Mouse (Mus musculus) liver, embryonic 12.5 days (tissue): ENCODE data around the gene Gm4881. TPM values are rescaled to one million over a fixed set of nuclear protein-coding genes. Genes with fewer than 3 reads are reported as not detected.

Experiments used
- ATAC-seq: fragments of 200-750 bp; cut with Nextera tagmentation; 2 replicates; pipeline ENCODE4 v1.8.0; 2017; ENCODE audit warnings: moderate number of reproducible peaks, mild to moderate bottlenecking, moderate library complexity
- H3K27ac ChIP-seq: fragments of 300-500 bp; sonication (generic); 2 replicates; pipeline ENCODE4 v1.5.1; 2016; ENCODE audit warnings: mild to moderate bottlenecking
- H3K27me3 ChIP-seq: fragments of 300-500 bp; sonication (generic); replicated peaks from 2 replicates; pipeline ENCODE4 v1.6.1; 2016; ENCODE audit warnings: mild to moderate bottlenecking, moderate library complexity
- H3K36me3 ChIP-seq: fragments of 300-500 bp; sonication (generic); 2 replicates; pipeline ENCODE4 v1.6.1; 2016; ENCODE audit warnings: mild to moderate bottlenecking, moderate library complexity
- H3K4me1 ChIP-seq: fragments of 300-500 bp; sonication (generic); 2 replicates; pipeline ENCODE4 v1.6.1; 2016
- H3K4me2 ChIP-seq: fragments of 300-500 bp; sonication (generic); 2 replicates; pipeline ENCODE4 v1.6.1; 2016; ENCODE audit warnings: mild to moderate bottlenecking, moderate library complexity
- H3K4me3 ChIP-seq: fragments of 300-500 bp; sonication (generic); 2 replicates; pipeline ENCODE4 v1.5.1; 2016; ENCODE audit warnings: mild to moderate bottlenecking, moderate library complexity
- H3K9ac ChIP-seq: fragments of 300-500 bp; sonication (generic); 2 replicates; pipeline ENCODE4 v1.6.1; 2016; ENCODE audit warnings: mild to moderate bottlenecking, moderate library complexity
- H3K9me3 ChIP-seq: fragments of 300-500 bp; sonication (generic); replicated peaks from 2 replicates; pipeline ENCODE4 v1.6.1; 2016; ENCODE audit warnings: mild to moderate bottlenecking, moderate library complexity
- WGBS: fragments of 180-500 bp; shearing (Covaris S2); methylation state at CpG from one replicate; pipeline ENCODE4 v1.1.7; 2016; ENCODE audit not compliant: insufficient replicate concordance; 5-methylcytosine and 5-hydroxymethylcytosine counted together
- polyA plus RNA-seq: library from polyadenylated mRNA; unstranded; fragments of >200 nt; fragmentation: Nextera tagmentation; extraction: Ambion mirVana; gene quantifications from 2 replicates; pipeline ENCODE4 v1.2.1, GENCODE M21; 2016

Gene Gm4881
- polyA plus RNA-seq, 1 experiment from 2014 or later, result not detected

GRCm38 (mm10) chr7:24890281-24891216, 53.7 kb downstream of the Gm4881 start:
- H3K4me3 ChIP-seq, result no peak overlapping the region
- WGBS, result 20% methylated on average over 10 of the region's 10 CpGs
- H3K36me3 ChIP-seq, result peaks cover 59% of the 10 kb centered on the region
- H3K27me3 ChIP-seq, result no peaks in the 10 kb centered on the region
- H3K4me2 ChIP-seq, result no peak overlapping the region
- ATAC-seq, result peak; percentile 66
- no peak overlapping the region for H3K9ac ChIP-seq
- no peaks in the 10 kb centered on the region for H3K9me3 ChIP-seq
- H3K4me1 ChIP-seq, result peaks cover 37% of the 10 kb centered on the region
- H3K27ac ChIP-seq, result peak overlapping the region; percentile 96

DNA sequence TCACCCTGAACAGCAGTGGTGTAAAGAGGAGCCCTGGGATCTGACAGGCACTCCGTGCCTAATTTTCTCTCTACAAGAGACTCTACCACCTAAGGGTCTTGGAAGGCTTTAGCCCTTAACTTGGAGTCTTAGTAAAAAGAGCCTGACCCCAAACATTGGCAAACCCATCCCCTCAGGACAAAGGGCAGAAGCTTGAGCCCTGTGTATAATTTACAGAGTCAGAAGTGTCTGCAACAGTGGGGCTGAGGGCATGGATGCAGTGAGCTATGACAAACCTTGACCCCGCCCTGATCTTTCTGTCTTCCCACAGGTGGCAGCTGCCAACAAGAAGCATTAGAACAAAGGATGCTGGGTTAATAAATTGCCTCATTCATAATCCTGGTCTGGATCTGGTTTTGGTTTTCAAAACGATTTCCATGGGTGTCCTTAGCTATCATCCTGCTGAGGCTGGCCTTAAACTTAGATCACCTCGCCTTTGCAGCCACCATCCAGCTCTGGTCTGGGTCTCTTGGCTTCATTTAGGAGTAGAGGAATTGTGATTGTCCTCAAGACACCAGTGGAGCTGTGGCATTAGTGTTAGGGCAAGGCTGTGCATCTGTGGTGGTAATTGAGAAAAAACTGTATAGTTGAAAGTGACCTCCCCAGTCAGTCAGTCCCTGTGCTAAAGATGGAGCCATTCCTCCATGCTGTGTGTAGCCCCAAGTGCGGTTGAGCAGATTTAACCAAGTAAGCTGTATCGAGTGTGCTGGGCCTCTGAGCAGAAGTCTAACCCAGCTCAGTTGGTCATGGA, 54.7 kb downstream of the Gm4881 start:
- 78% methylated on average over 6 of the region's 6 CpGs for WGBS

GRCm38 (mm10) chr7:24887096-24887495, 57.2 kb downstream of the Gm4881 start:
- H3K4me1 ChIP-seq, result peaks cover 52% of the 10 kb centered on the region
- peaks cover 63% of the 10 kb centered on the region for H3K36me3 ChIP-seq
- H3K9ac ChIP-seq, result peak overlapping the region; percentile 100
- H3K27ac ChIP-seq, result peak overlapping the region; percentile 96
- H3K27me3 ChIP-seq, result no peaks in the 10 kb centered on the region
- no peaks in the 10 kb centered on the region for H3K9me3 ChIP-seq
- peak overlapping the region; percentile 77 for H3K4me2 ChIP-seq
- peak overlapping the region; percentile 97 for H3K4me3 ChIP-seq
- 62% methylated on average over 4 of the region's 4 CpGs for WGBS
- no peak for ATAC-seq

More for the DNA sequence above, 54.7 kb downstream of the Gm4881 start:
- Histone ChIP-seq H3K4me1 (peaks cover 39% of the 10 kb centered on the region), H3K36me3 (peaks cover 63% of the 10 kb centered on the region), H3K27me3 (no peaks in the 10 kb centered on the region), H3K9ac (no peak overlapping the region), H3K4me3 (no peak overlapping the region), H3K4me2 (no peak overlapping the region), H3K27ac (peak overlapping the region; percentile 96), H3K9me3 (no peaks in the 10 kb centered on the region)
- peak; percentile 31; the same call in 1 of the 2 replicates for ATAC-seq

DNA sequence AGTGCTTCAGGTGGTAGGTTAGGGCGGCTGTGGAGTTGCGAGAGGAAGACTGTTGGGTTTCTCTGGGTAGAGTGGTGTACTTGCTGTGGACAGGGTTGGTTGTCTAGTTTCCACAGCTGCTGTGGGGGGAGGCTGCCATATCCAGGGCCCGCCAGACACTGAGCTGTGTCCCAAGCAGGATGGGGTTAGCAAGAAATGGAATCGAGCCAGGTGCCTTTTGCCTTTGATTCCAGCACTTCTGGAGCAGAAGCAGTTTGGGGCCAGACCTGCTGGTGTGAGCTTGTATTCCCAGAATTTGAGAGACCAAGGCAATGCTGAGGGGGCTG, 58.0 kb downstream of the Gm4881 start:
- peak overlapping the region; percentile 100 for H3K9ac ChIP-seq
- no peak for ATAC-seq
- H3K36me3 ChIP-seq, result peaks cover 61% of the 10 kb centered on the region
- H3K4me3 ChIP-seq, result peak overlapping the region; percentile 97
- peak overlapping the region; percentile 96 for H3K27ac ChIP-seq
- peaks cover 52% of the 10 kb centered on the region for H3K4me1 ChIP-seq
- H3K27me3 ChIP-seq, result 0 out of 2 replicates have a peak, but pooled peaks cover 3% of the 10 kb centered on the region
- no peaks in the 10 kb centered on the region for H3K9me3 ChIP-seq
- peak overlapping the region; percentile 77 for H3K4me2 ChIP-seq
- 30% methylated on average over 4 of the region's 4 CpGs for WGBS

- H3K4me3 ChIP-seq, result peak overlapping the region; percentile 97
Observed at GRCm38 (mm10) chr7:24885468-24886307, 58.6 kb downstream of the Gm4881 start.

DNA sequence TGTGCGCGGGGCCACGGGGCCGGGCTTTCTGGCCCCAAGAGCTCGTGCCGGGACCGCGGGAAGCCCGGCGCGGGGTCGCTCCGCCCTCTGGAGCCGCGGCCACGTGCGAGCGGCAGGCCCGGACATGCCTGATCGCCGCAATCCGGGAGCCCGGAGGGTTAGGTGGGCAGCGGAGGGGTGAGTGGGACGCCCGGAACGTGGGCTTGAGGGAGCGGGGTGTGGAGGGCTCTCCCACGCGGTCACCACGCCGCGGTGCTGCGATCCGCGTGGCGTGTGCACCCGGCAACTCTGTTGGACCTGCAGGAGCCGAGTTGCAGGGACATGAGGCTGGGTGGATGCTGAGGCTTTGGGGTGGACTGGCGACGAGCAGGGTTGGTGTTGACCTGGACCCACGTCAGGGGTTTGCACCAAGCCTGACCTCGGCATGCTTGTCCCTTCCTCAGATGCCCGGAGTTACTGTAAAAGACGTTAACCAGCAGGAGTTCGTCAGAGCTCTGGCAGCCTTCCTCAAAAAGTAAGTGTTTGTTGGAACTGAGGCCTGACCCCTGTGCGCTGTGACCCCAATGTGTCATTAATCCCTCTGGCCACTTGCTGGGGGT, 59.5 kb downstream of the Gm4881 start:
- WGBS, result under 1% methylated on average over 47 of the region's 47 CpGs
- H3K9me3 ChIP-seq, result no peaks in the 10 kb centered on the region
- H3K4me2 ChIP-seq, result peak overlapping the region; percentile 77
- peak overlapping the region; percentile 96 for H3K27ac ChIP-seq
- peaks cover 52% of the 10 kb centered on the region for H3K4me1 ChIP-seq
- ATAC-seq, result no peak
- peaks cover 47% of the 10 kb centered on the region for H3K36me3 ChIP-seq
- peak overlapping the region; percentile 100 for H3K9ac ChIP-seq
- peak overlapping the region; percentile 97 for H3K4me3 ChIP-seq
- 0 out of 2 replicates have a peak, but pooled peaks cover 3% of the 10 kb centered on the region for H3K27me3 ChIP-seq

More at GRCm38 (mm10) chr7:24885468-24886307, 58.6 kb downstream of the Gm4881 start:
- WGBS, result 15% methylated on average over 12 of the region's 12 CpGs
- Histone ChIP-seq H3K4me1 (peaks cover 52% of the 10 kb centered on the region), H3K36me3 (peaks cover 56% of the 10 kb centered on the region), H3K4me2 (peak overlapping the region; percentile 77), H3K9me3 (no peaks in the 10 kb centered on the region), H3K27ac (peak overlapping the region; percentile 96), H3K27me3 (0 out of 2 replicates have a peak, but pooled peaks cover 3% of the 10 kb centered on the region), H3K9ac (peak overlapping the region; percentile 100)
- ATAC-seq, result no peak

- H3K36me3 ChIP-seq, result peaks cover 40% of the 10 kb centered on the region
- no peaks in the 10 kb centered on the region for H3K9me3 ChIP-seq
- H3K27me3 ChIP-seq, result 0 out of 2 replicates have a peak, but pooled peaks cover 3% of the 10 kb centered on the region
- peaks cover 50% of the 10 kb centered on the region for H3K4me1 ChIP-seq
- ATAC-seq, result peak; percentile 93
- peak within 1 kb of the TSS; percentile 100 for H3K9ac ChIP-seq
- peak within 1 kb of the TSS; percentile 77 for H3K4me2 ChIP-seq
- under 1% methylated on average over 57 of the region's 57 CpGs for WGBS
- peak within 1 kb of the TSS; percentile 96 for H3K27ac ChIP-seq
- H3K4me3 ChIP-seq, result peak within 1 kb of the TSS; percentile 97
Observed at GRCm38 (mm10) chr7:24883896-24884692, 60.2 kb downstream of the Gm4881 start, which contains the start of gene Rps19. Gene Rps19 (plus strand): TSS chr7:24884371.

DNA sequence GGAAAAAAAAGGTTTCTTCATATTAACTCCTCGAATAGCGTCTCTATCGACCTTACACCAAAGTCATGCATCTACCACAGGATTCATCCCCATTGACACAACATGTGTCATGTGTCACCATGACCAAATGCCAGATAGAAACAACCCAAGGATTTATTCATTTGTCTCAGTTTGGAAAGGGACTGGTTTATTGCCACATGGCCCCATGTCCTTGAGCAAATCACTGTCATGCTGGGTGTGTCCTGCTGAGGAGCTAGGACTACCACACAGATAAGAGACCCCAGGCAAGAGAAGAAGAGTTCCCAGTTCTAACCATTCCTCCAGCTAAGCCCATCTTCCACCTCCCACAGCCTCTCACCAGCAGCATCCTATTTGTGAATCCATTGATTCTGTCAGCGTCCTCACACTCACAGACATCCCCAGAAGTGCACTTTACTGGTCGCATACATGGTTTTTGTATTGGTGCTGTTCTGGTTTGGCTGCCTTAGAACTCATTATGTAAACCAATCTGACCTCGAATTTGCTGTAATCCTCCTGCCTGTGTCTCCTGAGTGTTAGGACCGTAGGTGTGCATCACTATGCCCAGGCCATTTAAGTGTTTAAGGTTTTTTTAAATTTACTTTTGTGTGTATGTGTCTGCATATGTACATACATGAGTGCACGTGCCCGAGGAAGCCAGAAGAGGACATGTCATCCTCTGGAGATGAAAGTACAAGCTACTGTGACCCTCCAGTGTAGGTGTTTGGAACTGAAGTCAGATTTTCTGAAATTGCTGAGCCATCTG, 61.7 kb downstream of the Gm4881 start:
- H3K9ac ChIP-seq, result no peak overlapping the region
- WGBS, result 84% methylated on average over 9 of the region's 9 CpGs
- no peak for ATAC-seq

DNA sequence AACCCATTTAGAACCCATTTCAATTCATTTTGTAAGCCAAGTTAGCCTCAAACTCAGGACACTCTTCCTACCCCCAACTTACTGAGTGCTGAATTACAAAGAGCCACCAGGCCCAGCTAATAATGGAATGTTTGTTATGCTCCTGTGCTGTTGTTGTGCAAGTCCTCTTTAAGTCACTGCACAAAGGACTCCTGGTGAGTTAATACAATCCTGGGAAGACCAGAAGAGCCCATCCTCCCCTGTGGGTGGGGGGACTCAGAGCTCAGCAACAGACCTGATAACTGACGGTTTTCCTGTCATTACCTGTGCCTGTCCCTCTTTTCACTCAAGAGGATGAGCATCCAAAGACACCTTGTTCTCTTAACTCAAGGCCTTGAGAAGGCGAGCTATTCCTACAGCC, 64.7 kb downstream of the Gm4881 start:
- Histone ChIP-seq H3K4me3 (no peak overlapping the region), H3K27me3 (peaks cover 27% of the 10 kb centered on the region), H3K9me3 (no peaks in the 10 kb centered on the region), H3K27ac (no peak overlapping the region), H3K4me1 (peaks cover 13% of the 10 kb centered on the region), H3K9ac (no peak overlapping the region), H3K4me2 (no peak overlapping the region), H3K36me3 (no peaks in the 10 kb centered on the region)
- WGBS, result 52% methylated on average over 2 of the region's 2 CpGs
- ATAC-seq, result no peak

More for the DNA sequence above, 61.7 kb downstream of the Gm4881 start:
- H3K4me2 ChIP-seq, result no peak overlapping the region
- H3K9me3 ChIP-seq, result no peaks in the 10 kb centered on the region
- H3K36me3 ChIP-seq, result peaks cover 25% of the 10 kb centered on the region
- H3K4me1 ChIP-seq, result peaks cover 36% of the 10 kb centered on the region
- H3K27ac ChIP-seq, result no peak overlapping the region
- 0 out of 2 replicates have a peak, but pooled peaks cover 3% of the 10 kb centered on the region for H3K27me3 ChIP-seq
- H3K4me3 ChIP-seq, result no peak overlapping the region

- Histone ChIP-seq H3K9me3 (no peaks in the 10 kb centered on the region), H3K9ac (no peak overlapping the region), H3K36me3 (no peaks in the 10 kb centered on the region), H3K4me3 (no peak overlapping the region), H3K27me3 (peaks cover 47% of the 10 kb centered on the region), H3K4me1 (peaks cover 2% of the 10 kb centered on the region), H3K27ac (no peak overlapping the region), H3K4me2 (no peak overlapping the region)
- 64% methylated on average over 3 of the region's 3 CpGs for WGBS
- ATAC-seq, result no peak
Observed at GRCm38 (mm10) chr7:24877588-24877987, 66.7 kb downstream of the Gm4881 start.
